Mouse (Mus musculus) cerebellum, postnatal 25 days (tissue): ENCODE measurements around the gene Spef2.

Experiments used
- DNase-seq, 2 experiments: peaks; one replicate each; pipeline ENCODE4 v3.0.0; 2021; ENCODE audit warnings: mixed read lengths in 2 of 2

The Spef2 gene

GRCm38 (mm10) chr15:9533356-9533902 lies 215.2 kb downstream of the Spef2 start:
- DNase-seq = no peak

- no peak for DNase-seq
Measured at GRCm38 (mm10) chr15:9530076-9530475, 218.6 kb downstream of the Spef2 start, which contains the start of gene Il7r. Gene Il7r, minus strand, starts transcription at chr15:9530176.

GRCm38 (mm10) chr15:9529646-9530045 lies 219.0 kb downstream of the Spef2 start:
- no peak for DNase-seq
